Mouse (Mus musculus) hindbrain, embryonic 12.5 days (tissue): ENCODE measurements at regions not wholly inside any gene's neighbourhood (a gene's known extent, or its start where the extent isn't known, plus 50 kb on each side); places are given as distances from the start of the nearest gene placed in this dataset.

Experiments used
- ATAC-seq: fragments of 200-750 bp; cut with Nextera tagmentation; 2 replicates; pipeline ENCODE4 v1.8.0; 2017; ENCODE audit warnings: moderate TSS enrichment; ENCODE audit not compliant: low FRiP score
- H3K27ac ChIP-seq: fragments of 300-500 bp; sonication (generic); 2 replicates; pipeline ENCODE4 v1.5.1; 2016; ENCODE audit warnings: mild to moderate bottlenecking
- H3K27me3 ChIP-seq: fragments of 300-500 bp; sonication (generic); 2 replicates; pipeline ENCODE4 v1.6.1; 2016; ENCODE audit warnings: mild to moderate bottlenecking
- H3K36me3 ChIP-seq: fragments of 300-500 bp; sonication (generic); 2 replicates; pipeline ENCODE4 v1.6.1; 2016; ENCODE audit warnings: mild to moderate bottlenecking
- H3K4me1 ChIP-seq: fragments of 300-500 bp; sonication (generic); 2 replicates; pipeline ENCODE4 v1.6.1; 2016
- H3K4me2 ChIP-seq: fragments of 300-500 bp; sonication (generic); replicated peaks from 2 replicates; pipeline ENCODE4 v1.6.1; 2016; ENCODE audit warnings: mild to moderate bottlenecking
- H3K4me3 ChIP-seq: fragments of 300-500 bp; sonication (generic); 2 replicates; pipeline ENCODE4 v1.5.1; 2016; ENCODE audit warnings: mild to moderate bottlenecking
- H3K9ac ChIP-seq: fragments of 300-500 bp; sonication (generic); 2 replicates; pipeline ENCODE4 v1.6.1; 2016; ENCODE audit warnings: mild to moderate bottlenecking, moderate library complexity
- H3K9me3 ChIP-seq: fragments of 300-500 bp; sonication (generic); replicated peaks from 2 replicates; pipeline ENCODE4 v1.6.1; 2016; ENCODE audit warnings: mild to moderate bottlenecking
- WGBS: fragments of 180-500 bp; shearing (Covaris S2); methylation state at CpG from one replicate; pipeline ENCODE4 v1.1.7; 2016; 5-methylcytosine and 5-hydroxymethylcytosine counted together

- Histone ChIP-seq H3K9ac (no peak overlapping the region), H3K4me2 (no peak overlapping the region), H3K27me3 (no peaks in the 10 kb centered on the region), H3K36me3 (no peaks in the 10 kb centered on the region), H3K4me1 (no peaks in the 10 kb centered on the region), H3K4me3 (no peak overlapping the region), H3K9me3 (no peaks in the 10 kb centered on the region), H3K27ac (no peak overlapping the region)
- ATAC-seq = no peak
- 49% methylated on average over 2 of the region's 2 CpGs for WGBS
Observed at GRCm38 (mm10) chr4:95212561-95212960, 160.5 kb upstream of the Jun start.

- H3K27me3 ChIP-seq = no peaks in the 10 kb centered on the region
- no peak overlapping the region for H3K4me2 ChIP-seq
- H3K36me3 ChIP-seq = no peaks in the 10 kb centered on the region
- ATAC-seq = no peak
- H3K9me3 ChIP-seq = no peaks in the 10 kb centered on the region
- WGBS = 85% methylated on average over 3 of the region's 3 CpGs
- no peak overlapping the region for H3K27ac ChIP-seq
- no peak overlapping the region for H3K4me3 ChIP-seq
- no peak overlapping the region for H3K9ac ChIP-seq
- H3K4me1 ChIP-seq = no peaks in the 10 kb centered on the region
Observed at GRCm38 (mm10) chr4:95213026-95213425, 161.0 kb upstream of the Jun start.

GRCm38 (mm10) chr4:95214026-95214425 is 162.0 kb upstream of the Jun start:
- Histone ChIP-seq H3K4me1 (no peaks in the 10 kb centered on the region), H3K27ac (no peak overlapping the region), H3K36me3 (no peaks in the 10 kb centered on the region), H3K4me2 (no peak overlapping the region), H3K27me3 (no peaks in the 10 kb centered on the region), H3K4me3 (no peak overlapping the region), H3K9ac (no peak overlapping the region), H3K9me3 (no peaks in the 10 kb centered on the region)
- no peak for ATAC-seq
- 94% methylated on average over 2 of the region's 2 CpGs for WGBS

GRCm38 (mm10) chr4:95215187-95215586 is 163.2 kb upstream of the Jun start:
- WGBS = 83% methylated on average over 7 of the region's 7 CpGs
- Histone ChIP-seq H3K4me2 (no peak overlapping the region), H3K27me3 (no peaks in the 10 kb centered on the region), H3K4me3 (no peak overlapping the region), H3K27ac (no peak overlapping the region), H3K9me3 (no peaks in the 10 kb centered on the region), H3K9ac (no peak overlapping the region), H3K36me3 (no peaks in the 10 kb centered on the region), H3K4me1 (no peaks in the 10 kb centered on the region)
- ATAC-seq = no peak

GRCm38 (mm10) chr4:95230461-95230860 is 178.4 kb upstream of the Jun start:
- H3K4me3 ChIP-seq = no peak overlapping the region
- no peak for ATAC-seq
- H3K9ac ChIP-seq = no peak overlapping the region
- no peaks in the 10 kb centered on the region for H3K36me3 ChIP-seq
- no peak overlapping the region for H3K27ac ChIP-seq
- no peaks in the 10 kb centered on the region for H3K27me3 ChIP-seq
- no peak overlapping the region for H3K4me2 ChIP-seq
- WGBS = 56% methylated on average over 1 of the region's 1 CpGs
- no peaks in the 10 kb centered on the region for H3K4me1 ChIP-seq
- H3K9me3 ChIP-seq = no peaks in the 10 kb centered on the region

GRCm38 (mm10) chr4:95233034-95233433 is 181.0 kb upstream of the Jun start:
- H3K4me1 ChIP-seq = no peaks in the 10 kb centered on the region
- H3K4me3 ChIP-seq = no peak overlapping the region
- no peak for ATAC-seq
- H3K4me2 ChIP-seq = no peak overlapping the region
- H3K27me3 ChIP-seq = no peaks in the 10 kb centered on the region
- no peaks in the 10 kb centered on the region for H3K9me3 ChIP-seq
- H3K9ac ChIP-seq = no peak overlapping the region
- no peak overlapping the region for H3K27ac ChIP-seq
- no peaks in the 10 kb centered on the region for H3K36me3 ChIP-seq

- 79% methylated on average over 2 of the region's 2 CpGs for WGBS
- ATAC-seq = no peak
- Histone ChIP-seq H3K4me2 (no peak overlapping the region), H3K9me3 (no peaks in the 10 kb centered on the region), H3K27me3 (no peaks in the 10 kb centered on the region), H3K4me3 (no peak overlapping the region), H3K27ac (no peak overlapping the region), H3K4me1 (no peaks in the 10 kb centered on the region), H3K36me3 (no peaks in the 10 kb centered on the region), H3K9ac (no peak overlapping the region)
Observed at GRCm38 (mm10) chr4:95234030-95234555, 182.1 kb upstream of the Jun start.

- Histone ChIP-seq H3K4me1 (no peaks in the 10 kb centered on the region), H3K4me3 (no peak overlapping the region), H3K27me3 (no peaks in the 10 kb centered on the region), H3K9ac (no peak overlapping the region), H3K9me3 (no peaks in the 10 kb centered on the region), H3K4me2 (no peak overlapping the region), H3K27ac (no peak overlapping the region), H3K36me3 (no peaks in the 10 kb centered on the region)
- WGBS = 85% methylated on average over 1 of the region's 1 CpGs
- no peak for ATAC-seq
Observed at GRCm38 (mm10) chr4:95247977-95248376, 196.0 kb upstream of the Jun start.

GRCm38 (mm10) chr4:95249031-95249430 is 197.0 kb upstream of the Jun start:
- Histone ChIP-seq H3K36me3 (no peaks in the 10 kb centered on the region), H3K4me3 (no peak overlapping the region), H3K4me2 (no peak overlapping the region), H3K9me3 (no peaks in the 10 kb centered on the region), H3K4me1 (no peaks in the 10 kb centered on the region), H3K27ac (no peak overlapping the region), H3K9ac (no peak overlapping the region), H3K27me3 (no peaks in the 10 kb centered on the region)
- ATAC-seq = no peak
- WGBS = 93% methylated on average over 4 of the region's 4 CpGs

GRCm38 (mm10) chr4:95250083-95250482 is 198.1 kb upstream of the Jun start:
- WGBS = 21% methylated on average over 1 of the region's 1 CpGs
- Histone ChIP-seq H3K36me3 (no peaks in the 10 kb centered on the region), H3K4me1 (no peaks in the 10 kb centered on the region), H3K4me3 (no peak overlapping the region), H3K9me3 (no peaks in the 10 kb centered on the region), H3K9ac (no peak overlapping the region), H3K4me2 (no peak overlapping the region), H3K27me3 (no peaks in the 10 kb centered on the region), H3K27ac (no peak overlapping the region)
- ATAC-seq = no peak

GRCm38 (mm10) chr4:95269766-95270165 is 217.7 kb upstream of the Jun start:
- Histone ChIP-seq H3K9ac (no peak overlapping the region), H3K4me1 (no peaks in the 10 kb centered on the region), H3K4me2 (no peak overlapping the region)

GRCm38 (mm10) chr4:95270389-95270788 is 218.4 kb upstream of the Jun start:
- H3K9ac ChIP-seq = no peak overlapping the region
- H3K36me3 ChIP-seq = no peaks in the 10 kb centered on the region
- H3K4me2 ChIP-seq = no peak overlapping the region
- no peaks in the 10 kb centered on the region for H3K9me3 ChIP-seq
- no peaks in the 10 kb centered on the region for H3K4me1 ChIP-seq
- H3K27me3 ChIP-seq = no peaks in the 10 kb centered on the region
- no peak overlapping the region for H3K27ac ChIP-seq
- 72% methylated on average over 1 of the region's 1 CpGs for whole genome bisulfite sequencing
- ATAC-seq = no peak
- no peak overlapping the region for H3K4me3 ChIP-seq

More at GRCm38 (mm10) chr4:95269766-95270165, 217.7 kb upstream of the Jun start:
- Histone ChIP-seq H3K27ac (no peak overlapping the region), H3K4me3 (no peak overlapping the region), H3K9me3 (no peaks in the 10 kb centered on the region), H3K27me3 (no peaks in the 10 kb centered on the region), H3K36me3 (no peaks in the 10 kb centered on the region)
- no peak for ATAC-seq

GRCm38 (mm10) chr4:95276231-95276630 is 224.2 kb upstream of the Jun start:
- H3K27ac ChIP-seq = no peak overlapping the region
- H3K4me1 ChIP-seq = peaks cover 6% of the 10 kb centered on the region; the same call in 1 of the 2 replicates
- H3K9ac ChIP-seq = no peak overlapping the region
- no peaks in the 10 kb centered on the region for H3K27me3 ChIP-seq
- no peak overlapping the region for H3K4me3 ChIP-seq
- 61% methylated on average over 3 of the region's 3 CpGs for WGBS
- H3K36me3 ChIP-seq = no peaks in the 10 kb centered on the region
- H3K9me3 ChIP-seq = no peaks in the 10 kb centered on the region
- no peak for ATAC-seq
- no peak overlapping the region for H3K4me2 ChIP-seq
